In genomic region chr4:81567928-81568327, GRCm38 (mm10) we compare ENCODE assay signal across 8 mouse cellular contexts.
DNase-seq lines count a peak whose midpoint lies in the region; ATAC-seq lines count a peak whose summit lies in the region.

No protein-coding gene starts in this region.

- no peak overlapping the region; the same call in 1 of the 2 replicates for H3K4me2 ChIP-seq in forebrain, embryonic 16.5 days (ENCODE audit: low read length)

- no peak overlapping the region for H3K9ac ChIP-seq in forebrain, embryonic 16.5 days (replicated peaks; ENCODE audit: low read depth, low read length)

- peak; percentile 43 to 51 for DNase-seq in frontal cortex, postnatal 10 days (ENCODE audit: low spot score in 2 of 2)
- DNase-seq in frontal cortex, postnatal 25 days (ENCODE audit: low spot score in 2 of 2) = no peak
- DNase-seq in cerebellum, adult 11 months = peak; percentile 44
- peak; percentile 62 for DNase-seq in layer of hippocampus, adult 9-11 months
- peak; percentile 55 for DNase-seq in right cerebral cortex, postnatal 14 days
- DNase-seq in lung, adult 18-20 months = no peak
- no peak for DNase-seq in lung, postnatal 25 days (ENCODE audit: low spot score)

- H3K36me3 ChIP-seq in forebrain, embryonic 16.5 days (ENCODE audit: control insufficient read depth, insufficient read depth) = no peaks in the 10 kb centered on the region

- H3K27me3 ChIP-seq in forebrain, embryonic 16.5 days (replicated peaks; ENCODE audit: control insufficient read depth, insufficient read depth, low read length) = no peaks in the 10 kb centered on the region

- H3K27ac ChIP-seq in forebrain, embryonic 16.5 days (ENCODE audit: low read length) = peak overlapping the region; percentile 91

- H3K9me3 ChIP-seq in forebrain, embryonic 16.5 days (ENCODE audit: control insufficient read depth, low read length) = no peaks in the 10 kb centered on the region

- ATAC-seq in forebrain, embryonic 16.5 days = peak; percentile 93

- H3K4me1 ChIP-seq in forebrain, embryonic 16.5 days (replicated peaks; ENCODE audit: control insufficient read depth, insufficient read depth, low read length) = peaks cover 52% of the 10 kb centered on the region

- WGBS in forebrain, embryonic 16.5 days = 15% methylated on average over 5 of the region's 5 CpGs

- H3K4me3 ChIP-seq in forebrain, embryonic 16.5 days (replicated peaks; ENCODE audit: low read length) = no peak overlapping the region

Comparison
In these comparisons a context has a peak if more than half of its experiments do, and no peak if none do; other contexts are left out.
1. DNase-seq: peak in frontal cortex, postnatal 10 days (2 of 2), cerebellum, adult 11 months (single experiment), layer of hippocampus, adult 9-11 months (single experiment) and right cerebral cortex, postnatal 14 days (single experiment); none in frontal cortex, postnatal 25 days (0 of 2), lung, adult 18-20 months (0 of 2) and lung, postnatal 25 days (single experiment).